Mouse (Mus musculus) MEL (cell line): ENCODE measurements around the gene Abcb6. TPM values are rescaled to one million over a fixed set of nuclear protein-coding genes. Genes with fewer than 3 reads are reported as not detected.
A peak's percentile ranks its signal among the peaks of the same experiment; 100 is the strongest.

Experiments
- DNase-seq: peaks from one replicate; pipeline ENCODE4 v3.0.0; 2011; ENCODE audit warnings: low read depth, low spot score
- H3K27ac ChIP-seq: 2 replicates; pipeline ENCODE4 v1.5.1; 2012; ENCODE audit warnings: low read depth, mild to moderate bottlenecking, control low read depth, low read length, moderate library complexity; ENCODE audit not compliant: control insufficient read depth
- H3K27me3 ChIP-seq, 2 experiments: fragments of 150-350 bp in 1 of 2; sonication (generic) in 1 of 2; 2 replicates each; pipeline ENCODE4 v1.6.1; 2012; ENCODE audit warnings: low read length in 2 of 2, mild to moderate bottlenecking in 2 of 2, improper control_type of control experiment in 1 of 2, moderate library complexity in 1 of 2; ENCODE audit not compliant: insufficient read depth in 2 of 2, control insufficient read depth in 1 of 2
- H3K36me3 ChIP-seq, 2 experiments: 2 replicates each; pipeline ENCODE4 v1.6.1; 2012 to 2014; ENCODE audit warnings: low read length in 2 of 2, improper control_type of control experiment in 1 of 2, inconsistent platforms in 1 of 2, mild to moderate bottlenecking in 1 of 2; ENCODE audit not compliant: insufficient read depth in 2 of 2, control insufficient read depth in 1 of 2
- H3K4me1 ChIP-seq, 2 experiments: fragments of 150-350 bp in 1 of 2; sonication (generic) in 1 of 2; 2 replicates each; pipeline ENCODE4 v1.6.1; 2012; ENCODE audit warnings: low read length in 2 of 2, improper control_type of control experiment in 1 of 2, mild to moderate bottlenecking in 1 of 2; ENCODE audit not compliant: insufficient read depth in 2 of 2, control insufficient read depth in 1 of 2
- H3K4me3 ChIP-seq, 2 experiments: fragments of 150-350 bp in 1 of 2; sonication (generic) in 1 of 2; 2 replicates each; pipeline ENCODE4 v1.5.1; 2012; ENCODE audit warnings: low read depth in 2 of 2, low read length in 2 of 2, mild to moderate bottlenecking in 2 of 2, moderate library complexity in 2 of 2, control low read depth in 1 of 2, improper control_type of control experiment in 1 of 2; ENCODE audit not compliant: control insufficient read depth in 1 of 2, insufficient read depth in 1 of 2
- H3K79me2 ChIP-seq: 2 replicates; pipeline ENCODE4 v1.6.1; 2012; ENCODE audit warnings: mild to moderate bottlenecking, low read length, moderate library complexity; ENCODE audit not compliant: control insufficient read depth, poor library complexity, insufficient read depth
- H3K9ac ChIP-seq: 2 replicates; pipeline ENCODE4 v1.6.1; 2012; ENCODE audit warnings: low read depth, mild to moderate bottlenecking, control low read depth, low read length, moderate library complexity; ENCODE audit not compliant: control insufficient read depth, poor library complexity, severe bottlenecking
- H3K9me3 ChIP-seq: fragments of 150-350 bp; sonication (generic); replicated peaks from 2 replicates; pipeline ENCODE4 v1.6.1; 2012; ENCODE audit warnings: mild to moderate bottlenecking, low read length, improper control_type of control experiment, moderate library complexity; ENCODE audit not compliant: insufficient read depth
- CHD1 ChIP-seq: IDR thresholded peaks from 2 replicates; pipeline ENCODE4 v1.6.1; 2012; ENCODE audit warnings: low read depth, mild to moderate bottlenecking, inconsistent platforms, low read length, improper control_type of control experiment
- CHD2 ChIP-seq: IDR thresholded peaks from 2 replicates; pipeline ENCODE4 v1.6.1; 2011; ENCODE audit warnings: low read length, improper control_type of control experiment
- CTCF ChIP-seq, 3 experiments: IDR thresholded peaks in 2 of 3; conservative IDR thresholded peaks in 1 of 3; 2 replicates each; pipeline ENCODE4 v1.5.1; 2011 to 2012; ENCODE audit warnings: low read length in 3 of 3, low read depth in 2 of 3, mild to moderate bottlenecking in 2 of 3, improper control_type of control experiment in 1 of 3, inconsistent platforms in 1 of 3, mixed read lengths in 1 of 3, moderate library complexity in 1 of 3; ENCODE audit not compliant: control insufficient read depth in 1 of 3, insufficient read depth in 1 of 3, poor library complexity in 1 of 3, severe bottlenecking in 1 of 3
- E2F4 ChIP-seq: IDR thresholded peaks from 2 replicates; pipeline ENCODE4 v1.6.1; 2011; ENCODE audit warnings: low read depth, low read length, improper control_type of control experiment, borderline replicate concordance
- EP300 ChIP-seq, 2 experiments: IDR thresholded peaks; 2 replicates each; pipeline ENCODE4 v1.6.1; 2011; ENCODE audit warnings: improper control_type of control experiment in 2 of 2, low read length in 2 of 2, low read depth in 1 of 2, mild to moderate bottlenecking in 1 of 2
- GABPA ChIP-seq: IDR thresholded peaks from 2 replicates; pipeline ENCODE4 v1.6.1; 2012; ENCODE audit warnings: low read depth, mild to moderate bottlenecking, inconsistent platforms, low read length, improper control_type of control experiment, moderate library complexity
- HCFC1 ChIP-seq: IDR thresholded peaks from 2 replicates; pipeline ENCODE4 v1.6.1; 2012; ENCODE audit warnings: low read depth, mild to moderate bottlenecking, inconsistent platforms, low read length, improper control_type of control experiment, moderate library complexity
- JUND ChIP-seq: IDR thresholded peaks from 2 replicates; pipeline ENCODE4 v1.6.1; 2011; ENCODE audit warnings: low read depth, mild to moderate bottlenecking, improper control_type of control experiment, low read length
- KAT2A ChIP-seq: conservative IDR thresholded peaks from 2 replicates; pipeline ENCODE4 v1.6.1; 2012; ENCODE audit warnings: low read depth, low read length, improper control_type of control experiment, inconsistent platforms
- MAFK ChIP-seq: IDR thresholded peaks from 2 replicates; pipeline ENCODE4 v1.6.1; 2011; ENCODE audit warnings: low read depth, mild to moderate bottlenecking, low read length, improper control_type of control experiment, borderline replicate concordance
- MAX ChIP-seq: IDR thresholded peaks from 2 replicates; pipeline ENCODE4 v1.6.1; 2011; ENCODE audit warnings: low read length, improper control_type of control experiment
- MAZ ChIP-seq: IDR thresholded peaks from 2 replicates; pipeline ENCODE4 v1.6.1; 2012; ENCODE audit warnings: low read depth, mild to moderate bottlenecking, inconsistent platforms, low read length, improper control_type of control experiment
- MEF2A ChIP-seq: IDR thresholded peaks from 2 replicates; pipeline ENCODE4 v1.6.1; 2014; ENCODE audit warnings: low read depth, mild to moderate bottlenecking, inconsistent platforms, low read length, improper control_type of control experiment; ENCODE audit not compliant: poor library complexity, insufficient replicate concordance, severe bottlenecking; ENCODE audit errors: extremely low read depth
- MYC ChIP-seq: IDR thresholded peaks from 2 replicates; pipeline ENCODE4 v1.6.1; 2011; ENCODE audit warnings: low read depth, mild to moderate bottlenecking, low read length, improper control_type of control experiment, moderate library complexity
- NELFE ChIP-seq: IDR thresholded peaks from 2 replicates; pipeline ENCODE4 v1.6.1; 2011; ENCODE audit warnings: low read depth, low read length, improper control_type of control experiment
- NRF1 ChIP-seq: IDR thresholded peaks from 2 replicates; pipeline ENCODE4 v1.6.1; 2014; ENCODE audit warnings: low read depth, mild to moderate bottlenecking, inconsistent platforms, low read length, improper control_type of control experiment, moderate library complexity; ENCODE audit not compliant: poor library complexity, insufficient read depth, severe bottlenecking
- POLR2A ChIP-seq, 2 experiments: IDR thresholded peaks; 2 replicates each; pipeline ENCODE4 v1.6.1; 2011 to 2012; ENCODE audit warnings: low read length in 2 of 2, mild to moderate bottlenecking in 2 of 2, control low read depth in 1 of 2, improper control_type of control experiment in 1 of 2, low read depth in 1 of 2, moderate library complexity in 1 of 2; ENCODE audit not compliant: control insufficient read depth in 1 of 2, insufficient read depth in 1 of 2, poor library complexity in 1 of 2
- POLR2AphosphoS2 ChIP-seq: IDR thresholded peaks from 2 replicates; pipeline ENCODE4 v1.6.1; 2011; ENCODE audit warnings: low read length, improper control_type of control experiment
- RAD21 ChIP-seq: IDR thresholded peaks from 2 replicates; pipeline ENCODE4 v1.6.1; 2011; ENCODE audit warnings: mild to moderate bottlenecking, low read depth, low read length, improper control_type of control experiment
- RCOR1 ChIP-seq: IDR thresholded peaks from 2 replicates; pipeline ENCODE4 v1.6.1; 2012; ENCODE audit warnings: low read depth, mild to moderate bottlenecking, inconsistent platforms, low read length, improper control_type of control experiment
- SMC3 ChIP-seq: IDR thresholded peaks from 2 replicates; pipeline ENCODE4 v1.6.1; 2011; ENCODE audit warnings: low read depth, low read length, improper control_type of control experiment
- TAL1 ChIP-seq: IDR thresholded peaks from 2 replicates; pipeline ENCODE4 v1.6.1; 2012; ENCODE audit warnings: mild to moderate bottlenecking, inconsistent platforms, low read length, moderate library complexity, mixed read lengths
- TCF12 ChIP-seq: IDR thresholded peaks from 2 replicates; pipeline ENCODE4 v1.6.1; 2014; ENCODE audit warnings: low read depth, mild to moderate bottlenecking, inconsistent platforms, low read length, improper control_type of control experiment, moderate library complexity
- UBTF ChIP-seq: IDR thresholded peaks from 2 replicates; pipeline ENCODE4 v1.6.1; 2012; ENCODE audit warnings: low read depth, mild to moderate bottlenecking, inconsistent platforms, low read length, improper control_type of control experiment, moderate library complexity, borderline replicate concordance; ENCODE audit not compliant: insufficient read depth
- USF1 ChIP-seq: IDR thresholded peaks from 2 replicates; pipeline ENCODE4 v1.6.1; 2014; ENCODE audit warnings: low read depth, mild to moderate bottlenecking, inconsistent platforms, low read length, improper control_type of control experiment, moderate library complexity
- ZKSCAN1 ChIP-seq: IDR thresholded peaks from 2 replicates; pipeline ENCODE4 v1.6.1; 2012; ENCODE audit warnings: low read depth, mild to moderate bottlenecking, inconsistent platforms, low read length, improper control_type of control experiment, moderate library complexity
- ZMIZ1 ChIP-seq: IDR thresholded peaks from 2 replicates; pipeline ENCODE4 v1.6.1; 2012; ENCODE audit warnings: low read depth, mild to moderate bottlenecking, inconsistent platforms, low read length, improper control_type of control experiment, moderate library complexity
- ZNF384 ChIP-seq: IDR thresholded peaks from 2 replicates; pipeline ENCODE4 v1.6.1; 2012; ENCODE audit warnings: low read depth, mild to moderate bottlenecking, inconsistent platforms, low read length, improper control_type of control experiment
- polyA plus RNA-seq, 2 experiments: library from polyadenylated mRNA; stranded (reverse) in 1 of 2; unstranded in 1 of 2; fragments of >175 nt in 1 of 2; fragments of >200 nt in 1 of 2; gene quantifications; 2 replicates each; pipeline versions ENCODE4 v1.2.1 to v1.2.4; 2012; ENCODE audit warnings: low replicate concordance in 2 of 2, low read depth in 1 of 2; ENCODE audit not compliant: insufficient read length in 2 of 2, insufficient read depth in 1 of 2, missing spikeins in 1 of 2
- total RNA-seq: library from RNA; depleted of rRNA; stranded (reverse); fragments of 300-350 nt; gene quantifications from 2 replicates; pipeline ENCODE4 v1.2.3, GENCODE M21; 2012

Abcb6 gene
- total and polyA plus RNA-seq, 3 experiments = 73.5 to 84.4 TPM; not detected in 1

DNA sequence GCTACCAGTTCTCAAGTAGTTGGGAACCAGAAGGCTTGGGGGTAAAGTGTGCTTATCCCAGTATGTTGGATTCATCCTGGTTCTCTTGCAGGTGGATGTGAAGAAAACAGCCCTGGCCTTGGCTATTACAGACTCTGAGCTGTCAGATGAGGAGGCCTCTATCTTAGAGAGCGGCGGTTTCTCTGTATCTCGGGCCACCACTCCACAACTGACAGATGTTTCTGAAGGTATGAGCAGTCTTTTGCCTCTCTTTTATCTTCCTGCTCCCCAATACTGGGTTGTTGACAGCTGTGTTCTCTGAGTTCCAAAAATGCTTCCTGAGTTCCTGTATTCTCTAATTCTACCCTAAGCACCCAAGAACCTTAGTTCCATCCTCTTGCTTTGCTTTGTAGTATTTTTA lies 34.6 kb downstream of the Abcb6 start:
- peaks cover 0 to 5% of the 10 kb centered on the region in 2 experiments; a peak in 2 of 4 replicates for H3K4me1 ChIP-seq
- H3K9me3 ChIP-seq = no peaks in the 10 kb centered on the region
- no peak for DNase-seq
- no peak overlapping the region for H3K9ac ChIP-seq
- no peak overlapping the region for H3K27ac ChIP-seq
- peaks cover 28% of the 10 kb centered on the region for H3K79me2 ChIP-seq
- H3K4me3 ChIP-seq = no peak overlapping the region
- TF ChIP-seq USF1 (no peak), EP300 (IDR thresholded peaks at IDR 0.05; ENCODE audit: low read depth in 1 of 2, low read length in 2 of 2) (peak in 1 of 2 experiments; percentile 21; a peak in 1 of 4 replicates)
- no peaks in the 10 kb centered on the region for H3K27me3 ChIP-seq
- H3K36me3 ChIP-seq = no peaks in the 10 kb centered on the region; a peak in 2 of 4 replicates

DNA sequence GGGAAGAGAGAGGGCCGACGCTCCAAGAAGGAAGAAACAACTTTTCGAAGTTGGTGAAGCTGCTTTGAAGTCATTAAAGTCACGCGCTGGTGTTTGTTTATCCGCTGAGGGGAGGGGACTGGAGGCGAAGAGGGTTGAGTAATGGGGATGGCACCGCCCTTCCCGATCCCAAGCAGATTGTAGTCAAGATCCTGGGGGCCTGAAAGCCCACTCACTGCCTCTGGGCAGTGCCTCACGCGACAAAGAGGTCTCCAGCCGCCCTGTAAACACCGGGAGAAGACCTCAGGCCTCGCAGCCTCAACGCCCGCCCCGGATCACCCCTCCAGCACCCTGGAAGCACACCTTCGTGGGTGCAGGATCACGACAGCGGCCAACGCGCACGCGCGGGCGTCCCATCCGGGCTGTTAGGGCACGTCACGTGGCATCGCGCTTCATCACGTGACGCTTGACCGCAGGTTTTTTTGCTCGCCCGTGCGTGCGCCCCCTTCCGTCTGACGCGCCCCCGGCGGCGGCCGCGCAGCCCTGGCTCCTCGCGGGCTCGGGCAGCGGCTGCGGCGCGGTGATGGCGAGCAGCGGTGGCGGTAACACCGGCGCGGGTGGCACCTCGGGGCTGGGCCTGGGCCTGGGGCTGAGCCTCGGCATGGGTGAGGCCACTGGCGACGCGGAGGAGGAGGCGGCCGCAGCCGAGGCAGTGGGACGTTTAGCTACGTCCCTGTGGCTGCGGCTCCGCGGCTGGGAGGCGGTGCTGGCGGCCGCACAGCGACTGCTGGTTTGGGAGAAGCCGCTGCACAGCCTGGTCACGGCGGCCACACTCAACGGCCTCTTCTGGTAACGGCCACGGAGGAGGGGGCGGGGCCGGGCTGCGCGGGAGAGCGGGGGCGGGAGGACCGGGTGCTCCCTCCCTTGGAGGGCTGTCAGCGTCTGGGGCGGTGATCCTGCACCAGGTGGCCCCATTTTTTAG lies 37.6 kb downstream of the Abcb6 start, which contains the start of the genes Cnppd1 and Retreg2:
TSS of gene Cnppd1 (minus strand) at position 411 of the 961 bp plus-strand sequence.
TSS of gene Retreg2 (plus strand) at position 478 of the 961 bp plus-strand sequence.
- Histone ChIP-seq H3K9ac (peak within 1 kb of the TSS; percentile 93), H3K27ac (peak within 1 kb of the TSS; percentile 91), H3K4me3 (peak within 1 kb of the TSS; percentile 88 to 94), H3K36me3 (peaks cover 1 to 20% of the 10 kb centered on the region in 2 experiments; a peak in 3 of 4 replicates), H3K4me1 (peaks cover 5 to 20% of the 10 kb centered on the region in 2 experiments), H3K9me3 (no peaks in the 10 kb centered on the region), H3K27me3 (no peaks in the 10 kb centered on the region), H3K79me2 (peaks cover 38% of the 10 kb centered on the region)
- DNase-seq = peak; percentile 97
- peak; percentile 87 to 90 for TF ChIP-seq POLR2A (IDR thresholded peaks at IDR 0.05; ENCODE audit: control insufficient read depth in 1 of 2, insufficient read depth in 1 of 2, low read depth in 1 of 2, low read length in 2 of 2, poor library complexity in 1 of 2)
- no peak for TF ChIP-seq JUND
- TF ChIP-seq NRF1 = peak; percentile 97
- peak; percentile 89 for TF ChIP-seq ZNF384
- TF ChIP-seq MAFK = no peak
- no peak for TF ChIP-seq CHD2
- TF ChIP-seq KAT2A = no peak; the same call in 1 of the 2 replicates
- TF ChIP-seq POLR2AphosphoS2 = peak; percentile 77; the same call in 1 of the 2 replicates
- no peak; the same call in 1 of the 2 replicates for TF ChIP-seq MYC
- TF ChIP-seq HCFC1 = peak; percentile 81
- TF ChIP-seq TAL1 = no peak
- no peak for TF ChIP-seq MEF2A
- TF ChIP-seq RAD21 = no peak
- no peak for TF ChIP-seq TCF12
- no peak for TF ChIP-seq E2F4
- peak; percentile 99 for TF ChIP-seq MAX
- TF ChIP-seq UBTF = no peak; the same call in 1 of the 2 replicates
- TF ChIP-seq SMC3 = no peak; the same call in 1 of the 2 replicates
- TF ChIP-seq ZMIZ1 = peak; percentile 39
- no peak; the same call in 1 of the 2 replicates for TF ChIP-seq MAZ
- no peak for TF ChIP-seq GABPA
- TF ChIP-seq RCOR1 = peak; percentile 12; the same call in 1 of the 2 replicates
- TF ChIP-seq ZKSCAN1 = no peak
- peak in 2 of 3 experiments; percentile 64 to 79; a peak in 5 of 6 replicates for TF ChIP-seq CTCF (IDR thresholded peaks at IDR 0.05 in 2 of 3, conservative IDR thresholded peaks at IDR 0.05 in 1 of 3; ENCODE audit: control insufficient read depth in 1 of 3, insufficient read depth in 1 of 3, low read depth in 2 of 3, low read length in 3 of 3, poor library complexity in 1 of 3, severe bottlenecking in 1 of 3)
- peak; percentile 97 for TF ChIP-seq USF1
- peak; percentile 77 for TF ChIP-seq NELFE
- no peak for TF ChIP-seq CHD1
